Mouse (Mus musculus) adrenal gland, adult (tissue): Measurements from ENCODE around the gene Cybc1.

Experiments used
- DNase-seq, 2 experiments: peaks; one replicate each; pipeline ENCODE4 v3.0.0; 2022 to 2023; ENCODE audit warnings: low spot score in 1 of 2; ENCODE audit not compliant: inconsistent age in 2 of 2

Cybc1 gene

GRCm38 (mm10) chr11:121216831-121217230 is 12.3 kb downstream of the Cybc1 start:
- no peak for DNase-seq

GRCm38 (mm10) chr11:121204161-121205006 is 24.7 kb downstream of the Cybc1 start, which contains the start of the genes Hexdc and Ogfod3:
Gene Hexdc (plus strand): TSS chr11:121204433.
Gene Ogfod3 (minus strand): TSS chr11:121204711.
- peak; percentile 95 to 99 for DNase-seq

- DNase-seq, result no peak
Measured at GRCm38 (mm10) chr11:121203859-121204160, 25.3 kb downstream of the Cybc1 start.

- DNase-seq, result peak in 1 of 2 experiments; percentile 72
Measured at GRCm38 (mm10) chr11:121201436-121202198, 27.5 kb downstream of the Cybc1 start.

GRCm38 (mm10) chr11:121200781-121201180 is 28.3 kb downstream of the Cybc1 start:
- DNase-seq, result no peak

- DNase-seq, result no peak
Measured at GRCm38 (mm10) chr11:121199851-121200250, 29.3 kb downstream of the Cybc1 start.

- no peak for DNase-seq
Measured at GRCm38 (mm10) chr11:121198622-121199021, 30.5 kb downstream of the Cybc1 start.

- DNase-seq, result no peak
Measured at GRCm38 (mm10) chr11:121193415-121193814, 35.7 kb downstream of the Cybc1 start.

- no peak for DNase-seq
Measured at GRCm38 (mm10) chr11:121192742-121193141, 36.4 kb downstream of the Cybc1 start.

GRCm38 (mm10) chr11:121189681-121190080 is 39.4 kb downstream of the Cybc1 start:
- peak in 1 of 2 experiments; percentile 58 for DNase-seq

GRCm38 (mm10) chr11:121176285-121177270 is 52.5 kb downstream of the Cybc1 start:
- peak; percentile 48 to 81 for DNase-seq

GRCm38 (mm10) chr11:121174234-121174633 is 54.9 kb downstream of the Cybc1 start:
- DNase-seq, result no peak

- DNase-seq, result no peak
Measured at GRCm38 (mm10) chr11:121173203-121173602, 55.9 kb downstream of the Cybc1 start.
